In genomic region chr5:100041272-100041671, GRCm38 (mm10) we compare ENCODE assay signal across 9 mouse cellular contexts. TPM values are rescaled to one million over a fixed set of nuclear protein-coding genes. Genes with fewer than 3 reads are reported as not detected.
A peak's percentile ranks its signal among the peaks of the same experiment; 100 is the strongest.
DNase-seq lines count a peak whose midpoint lies in the region; ATAC-seq and TF ChIP-seq lines count a peak whose summit lies in the region.
"Had no signal": no experiment of that assay in that cellular context is flagged by ENCODE, and none has a peak within 500 bp of the region (broad histone marks: within the 10 kb centered on the region; RNA-seq: fewer than 3 reads in every experiment).

No protein-coding gene starts in this region.

- H3K36me3 ChIP-seq in heart, postnatal 0 days (replicated peaks; ENCODE audit: control insufficient read depth, insufficient read depth, low read length): no peaks in the 10 kb centered on the region; the same call in 1 of the 2 replicates
- peaks cover under 1% of the 10 kb centered on the region; the same call in 1 of the 2 replicates for H3K36me3 ChIP-seq in heart, embryonic 11.5 days (ENCODE audit: control insufficient read depth, insufficient read depth, low read length)
- H3K36me3 ChIP-seq in E14TG2a.4 (ENCODE audit: insufficient read depth, low read length): peaks cover 39% of the 10 kb centered on the region
- H3K36me3 ChIP-seq in forebrain, embryonic 16.5 days (ENCODE audit: control insufficient read depth, insufficient read depth): peaks cover 4% of the 10 kb centered on the region; the same call in 1 of the 2 replicates
- H3K36me3 ChIP-seq in liver, postnatal 0 days (replicated peaks; ENCODE audit: insufficient read depth, low read length): peaks cover 3% of the 10 kb centered on the region

- TF ChIP-seq CTCF in heart, postnatal 0 days (IDR thresholded peaks at IDR 0.05; ENCODE audit: low read depth): no peak
- no peak for TF ChIP-seq CTCF in E14TG2a.4 (conservative IDR thresholded peaks at IDR 0.05; ENCODE audit: low read length)
- TF ChIP-seq CTCF in liver, postnatal 0 days (IDR thresholded peaks at IDR 0.05; ENCODE audit: low read depth): no peak

- 71% methylated on average over 4 of the region's 4 CpGs for WGBS in heart, postnatal 0 days
- 82% methylated on average over 4 of the region's 4 CpGs for WGBS in heart, embryonic 11.5 days (ENCODE audit: insufficient replicate concordance)
- 60% methylated on average over 4 of the region's 4 CpGs for WGBS in forebrain, embryonic 16.5 days
- 58% methylated on average over 4 of the region's 4 CpGs for WGBS in liver, postnatal 0 days (ENCODE audit: insufficient replicate concordance)

- H3K27me3 ChIP-seq in heart, postnatal 0 days (ENCODE audit: control insufficient read depth, insufficient read depth, low read length): no peaks in the 10 kb centered on the region
- H3K27me3 ChIP-seq in heart, embryonic 11.5 days (ENCODE audit: control insufficient read depth, insufficient read depth, low read length): no peaks in the 10 kb centered on the region
- H3K27me3 ChIP-seq in E14TG2a.4 (ENCODE audit: insufficient read depth, low read length): no peaks in the 10 kb centered on the region
- no peaks in the 10 kb centered on the region for H3K27me3 ChIP-seq in forebrain, embryonic 16.5 days (replicated peaks; ENCODE audit: control insufficient read depth, insufficient read depth, low read length)
- H3K27me3 ChIP-seq in liver, postnatal 0 days (ENCODE audit: insufficient read depth, low read length): no peaks in the 10 kb centered on the region

- peak overlapping the region; percentile 100 for H3K4me2 ChIP-seq in heart, postnatal 0 days (ENCODE audit: low read depth, low read length)
- H3K4me2 ChIP-seq in heart, embryonic 11.5 days: no peak overlapping the region; the same call in 1 of the 2 replicates
- H3K4me2 ChIP-seq in forebrain, embryonic 16.5 days (ENCODE audit: low read length): peak overlapping the region; percentile 41
- peak overlapping the region; percentile 100; the same call in 1 of the 2 replicates for H3K4me2 ChIP-seq in liver, postnatal 0 days (ENCODE audit: low read depth, low read length)

- ATAC-seq in heart, postnatal 0 days (ENCODE audit: insufficient read depth, low read depth): no peak
- ATAC-seq in heart, embryonic 11.5 days (replicated peaks; ENCODE audit: insufficient number of reproducible peaks, low FRiP score, low TSS enrichment): no peak
- ATAC-seq in forebrain, embryonic 16.5 days: no peak
- no peak for ATAC-seq in liver, postnatal 0 days

- no peak overlapping the region for H3K4me3 ChIP-seq in heart, postnatal 0 days (ENCODE audit: low read depth, low read length)
- no peak overlapping the region for H3K4me3 ChIP-seq in heart, embryonic 11.5 days (ENCODE audit: low read depth, low read length)
- H3K4me3 ChIP-seq in E14TG2a.4 (replicated peaks; ENCODE audit: low read length): peak overlapping the region; percentile 98
- 0 out of 2 replicates have a peak overlapping the region, but pooled peaks have one; percentile 12 for H3K4me3 ChIP-seq in forebrain, embryonic 16.5 days (replicated peaks; ENCODE audit: low read length)
- no peak overlapping the region for H3K4me3 ChIP-seq in liver, postnatal 0 days (ENCODE audit: low read depth, low read length)

- no peak for DNase-seq in heart, postnatal 0 days (ENCODE audit: low spot score)
- no peak for DNase-seq in liver, postnatal 0 days
- DNase-seq in adrenal gland, postnatal 4 days (ENCODE audit: low spot score in 2 of 2): no peak
- no peak for DNase-seq in thymus, postnatal 4 days
- no peak for DNase-seq in kidney, adult 9 months
- DNase-seq: heart, postnatal 4 days had no signal

- peaks cover 20% of the 10 kb centered on the region for H3K4me1 ChIP-seq in heart, postnatal 0 days (ENCODE audit: control insufficient read depth, insufficient read depth)
- peaks cover 13% of the 10 kb centered on the region for H3K4me1 ChIP-seq in heart, embryonic 11.5 days (ENCODE audit: control insufficient read depth, insufficient read depth, low read length)
- H3K4me1 ChIP-seq in E14TG2a.4 (replicated peaks; ENCODE audit: low read depth, low read length): peaks cover 57% of the 10 kb centered on the region
- H3K4me1 ChIP-seq in forebrain, embryonic 16.5 days (replicated peaks; ENCODE audit: control insufficient read depth, insufficient read depth, low read length): peaks cover 41% of the 10 kb centered on the region
- peaks cover 28% of the 10 kb centered on the region for H3K4me1 ChIP-seq in liver, postnatal 0 days (ENCODE audit: insufficient read depth)

- TF ChIP-seq EP300 in heart, postnatal 0 days (IDR thresholded peaks at IDR 0.05; ENCODE audit: low read depth): no peak
- no peak for TF ChIP-seq EP300 in liver, postnatal 0 days (IDR thresholded peaks at IDR 0.05; ENCODE audit: low read depth)

- no peak overlapping the region for H3K27ac ChIP-seq in heart, postnatal 0 days (ENCODE audit: low read depth)
- no peak overlapping the region for H3K27ac ChIP-seq in heart, embryonic 11.5 days (ENCODE audit: low read depth, low read length)
- H3K27ac ChIP-seq in forebrain, embryonic 16.5 days (ENCODE audit: low read length): no peak overlapping the region
- H3K27ac ChIP-seq in liver, postnatal 0 days (ENCODE audit: low read depth): no peak overlapping the region

- no peak overlapping the region for H3K9ac ChIP-seq in heart, postnatal 0 days (replicated peaks; ENCODE audit: low read depth, low read length)
- H3K9ac ChIP-seq in heart, embryonic 11.5 days (ENCODE audit: low read depth, low read length): no peak overlapping the region
- H3K9ac ChIP-seq in forebrain, embryonic 16.5 days (replicated peaks; ENCODE audit: low read depth, low read length): no peak overlapping the region
- no peak overlapping the region for H3K9ac ChIP-seq in liver, postnatal 0 days (replicated peaks)

- H3K9me3 ChIP-seq in heart, postnatal 0 days (replicated peaks; ENCODE audit: control insufficient read depth, low read length): no peaks in the 10 kb centered on the region
- H3K9me3 ChIP-seq in heart, embryonic 11.5 days (replicated peaks; ENCODE audit: control insufficient read depth, low read length): no peaks in the 10 kb centered on the region
- no peaks in the 10 kb centered on the region for H3K9me3 ChIP-seq in E14TG2a.4 (ENCODE audit: low read length)
- no peaks in the 10 kb centered on the region for H3K9me3 ChIP-seq in forebrain, embryonic 16.5 days (ENCODE audit: control insufficient read depth, low read length)
- H3K9me3 ChIP-seq in liver, postnatal 0 days (ENCODE audit: low read length): no peaks in the 10 kb centered on the region

RNA-seq across cellular contexts. Expression of gene Enoph1, which starts 1.5 kb away (rescaled TPM):
- 6.0 and 17.8 TPM in 2 replicates for total RNA-seq in heart, postnatal 0 days (2014; rRNA removed; ENCODE audit: low replicate concordance)
- 15.7 and 16.1 TPM in 2 replicates for polyA plus RNA-seq in heart, postnatal 0 days (2015; fragmentation: Nextera tagmentation; extraction: Ambion mirVana)
- 28.0 and 31.2 TPM in 2 replicates for polyA plus RNA-seq in heart, embryonic 11.5 days (2014; fragmentation: Nextera tagmentation; extraction: Ambion mirVana)
- 68.0 and 69.1 TPM in 2 replicates for polyA plus RNA-seq in forebrain, embryonic 16.5 days (2015; fragmentation: Nextera tagmentation; extraction: Ambion mirVana)
- polyA plus RNA-seq in liver, postnatal 0 days (2015; fragmentation: Nextera tagmentation; extraction: Ambion mirVana): 9.2 and 10.6 TPM in 2 replicates
- 10 to 100 TPM; 41.5 to 42.1 TPM for total RNA-seq in adrenal gland, postnatal 4 days (2021)

RNA-seq across cellular contexts. Expression of gene Hnrnpdl, which starts 1.8 kb away (rescaled TPM):
- total RNA-seq in heart, postnatal 0 days (2014; rRNA removed; ENCODE audit: low replicate concordance): 51.3 and 56.6 TPM in 2 replicates
- 43.8 and 54.8 TPM in 2 replicates for polyA plus RNA-seq in heart, postnatal 0 days (2015; fragmentation: Nextera tagmentation; extraction: Ambion mirVana)
- 117 and 125 TPM in 2 replicates for polyA plus RNA-seq in heart, embryonic 11.5 days (2014; fragmentation: Nextera tagmentation; extraction: Ambion mirVana)
- polyA plus RNA-seq in forebrain, embryonic 16.5 days (2015; fragmentation: Nextera tagmentation; extraction: Ambion mirVana): 246 and 250 TPM in 2 replicates
- polyA plus RNA-seq in liver, postnatal 0 days (2015; fragmentation: Nextera tagmentation; extraction: Ambion mirVana): 32.6 and 33.3 TPM in 2 replicates
- 100 to 1,000 TPM; 223 to 234 TPM for total RNA-seq in adrenal gland, postnatal 4 days (2021)

Comparison
In these comparisons a context has a peak if more than half of its experiments do, and no peak if none do; other contexts are left out.
1. H3K4me3 ChIP-seq: peak in E14TG2a.4 (single experiment) and forebrain, embryonic 16.5 days (single experiment); none in heart, postnatal 0 days (single experiment), heart, embryonic 11.5 days (single experiment) and liver, postnatal 0 days (single experiment).